Mouse (Mus musculus) layer of hippocampus, postnatal 25 days (tissue): ENCODE results near the gene Rprm. TPM values are rescaled to one million over a fixed set of nuclear protein-coding genes. Genes with fewer than 3 reads are reported as not detected.

Source experiments
- DNase-seq, 2 experiments: peaks; one replicate each; pipeline ENCODE4 v3.0.0; 2022; ENCODE audit warnings: mixed read lengths in 2 of 2, low spot score in 1 of 2; ENCODE audit errors: extremely low spot score in 1 of 2
- total RNA-seq, 2 experiments: library from RNA; stranded (reverse); gene quantifications; 2 replicates each; pipeline ENCODE4 v1.2.3; 2021

Rprm gene
- total RNA-seq = 10 to 100 TPM; 39.4 to 50.9 TPM

DNA sequence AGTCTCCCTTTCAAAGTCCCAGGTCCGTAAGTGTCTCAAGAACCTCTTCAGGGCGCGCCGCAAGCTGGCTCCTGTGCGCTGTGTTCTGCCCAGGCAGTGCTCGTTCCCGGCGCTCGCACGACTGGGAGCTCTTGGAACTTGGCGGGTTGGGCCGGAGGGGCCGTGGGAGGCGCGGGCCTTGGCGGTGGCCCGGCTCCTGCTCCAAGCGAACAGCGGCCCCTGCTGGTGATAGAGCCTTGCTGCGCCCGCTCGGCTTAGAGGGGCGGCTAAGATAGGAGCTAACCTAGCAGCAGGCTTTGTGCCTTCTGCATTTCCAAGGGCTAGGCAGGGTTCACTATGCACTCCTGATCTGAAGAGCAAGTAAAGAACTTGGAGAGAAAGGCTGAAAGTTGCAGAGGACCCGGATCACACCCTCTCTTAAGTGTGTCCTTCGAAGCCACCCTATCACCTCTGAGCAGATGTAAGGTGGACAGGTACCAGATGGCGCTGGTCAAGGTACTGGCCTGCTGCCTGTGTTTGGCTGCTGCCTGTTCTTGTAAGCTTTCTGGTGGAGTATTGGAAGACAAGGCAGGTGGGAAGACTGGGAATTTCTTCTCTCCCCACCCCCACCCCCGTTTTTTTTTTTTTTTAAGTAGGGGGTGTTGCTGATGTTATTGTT is at the start of gene Rprm:
Gene Rprm, minus strand, starts transcription at position 123 of the 658 bp plus-strand sequence.
- peak; percentile 96 to 98 for DNase-seq

DNA sequence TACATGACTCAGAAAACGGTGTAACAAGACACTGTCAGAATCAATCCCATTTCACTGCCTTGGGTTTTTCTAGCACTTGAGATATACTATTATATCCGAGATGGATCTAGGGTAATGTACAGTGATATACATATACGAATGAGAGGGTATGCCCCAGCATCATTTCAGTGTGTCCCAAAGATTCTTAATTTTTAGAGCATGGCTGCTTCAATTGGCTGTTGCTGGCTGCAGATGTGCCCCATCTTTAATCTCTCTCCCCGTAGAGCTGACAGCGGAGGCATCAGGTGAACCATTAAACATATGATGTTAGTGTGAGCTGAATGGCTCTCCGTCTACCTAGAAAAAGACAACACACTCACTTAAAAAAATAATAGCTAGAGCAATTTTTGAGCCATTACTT is 34.0 kb upstream of the Rprm start:
- DNase-seq = no peak

DNA sequence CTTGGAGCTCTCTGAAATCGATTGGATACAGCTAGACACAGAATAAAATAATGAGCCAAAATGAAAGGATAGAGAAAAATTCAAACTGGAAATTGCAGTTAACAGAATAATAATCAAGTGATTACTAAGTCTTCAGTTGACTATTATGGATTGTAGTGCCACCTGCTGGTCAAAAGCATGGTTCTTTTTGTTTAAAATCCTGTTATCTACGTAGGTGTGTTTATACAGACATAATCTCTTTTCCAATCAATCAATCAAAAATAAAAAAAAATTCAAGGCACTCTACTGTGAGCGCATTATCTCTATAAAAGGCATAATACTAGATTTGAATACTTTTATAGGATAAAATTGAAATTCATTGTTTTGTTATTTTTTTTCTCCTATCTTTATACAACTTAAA is 33.5 kb upstream of the Rprm start:
- DNase-seq = peak; percentile 9 to 67

DNA sequence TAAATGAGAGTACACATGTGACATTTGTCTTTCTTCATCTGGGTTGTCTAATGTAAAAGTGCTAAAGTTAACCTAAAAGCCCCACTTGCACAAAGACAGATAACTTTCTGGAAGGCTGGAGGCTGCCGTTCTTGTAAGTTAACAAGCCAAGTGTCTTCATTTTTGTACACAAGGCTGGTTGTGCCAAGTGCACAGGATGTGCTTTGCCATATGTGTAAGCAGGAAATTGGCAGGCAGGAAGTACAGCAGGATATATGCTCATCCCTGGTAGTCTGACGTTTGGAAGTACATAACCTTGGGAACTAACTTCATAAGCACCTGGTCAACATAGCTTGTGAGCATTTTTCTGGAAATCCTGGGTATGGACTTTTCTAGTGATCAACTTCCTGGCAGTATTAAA is 25.9 kb upstream of the Rprm start:
- DNase-seq = no peak

DNA sequence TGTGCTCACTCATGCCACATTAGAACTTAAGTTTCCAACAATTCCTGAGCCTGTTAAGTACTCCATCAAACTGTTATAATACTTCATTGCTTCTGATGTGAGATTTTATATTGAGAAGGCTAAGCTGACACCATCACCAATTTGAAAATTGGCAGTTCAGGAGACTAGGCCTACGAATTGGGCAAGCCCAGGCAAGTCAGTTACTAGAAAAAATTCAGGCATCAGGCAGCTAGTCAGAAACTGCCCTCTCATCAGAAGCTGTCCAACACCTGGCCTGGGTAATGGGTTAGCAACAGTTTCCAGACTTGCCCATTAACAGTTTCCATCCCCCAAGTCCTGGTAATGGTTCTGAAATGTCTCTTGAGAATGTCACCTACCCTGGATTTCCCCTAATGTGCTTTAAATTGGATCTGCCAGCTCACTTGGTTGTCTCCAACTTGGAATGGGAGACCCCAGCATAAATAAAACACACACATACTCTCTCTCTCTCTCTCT is 20.9 kb upstream of the Rprm start:
- no peak for DNase-seq

DNA sequence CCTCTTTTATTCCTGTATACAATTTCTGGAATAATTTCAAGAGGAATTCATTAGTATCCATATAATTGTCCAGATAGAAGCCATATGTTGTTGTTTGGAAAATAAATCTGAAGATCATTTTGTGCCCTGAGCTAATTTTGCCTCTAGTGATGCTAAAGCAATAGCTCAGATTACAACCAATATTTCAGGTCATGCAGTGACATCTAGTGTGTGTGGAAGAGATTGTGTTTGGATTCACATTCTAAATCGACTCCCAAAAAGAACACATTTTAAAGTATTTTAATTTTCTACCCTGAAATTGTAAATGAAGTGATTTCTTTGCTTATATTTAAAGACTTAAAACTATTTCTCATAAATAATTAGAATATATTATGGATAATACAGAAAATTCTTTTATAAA is 14.6 kb upstream of the Rprm start:
- no peak for DNase-seq

DNA sequence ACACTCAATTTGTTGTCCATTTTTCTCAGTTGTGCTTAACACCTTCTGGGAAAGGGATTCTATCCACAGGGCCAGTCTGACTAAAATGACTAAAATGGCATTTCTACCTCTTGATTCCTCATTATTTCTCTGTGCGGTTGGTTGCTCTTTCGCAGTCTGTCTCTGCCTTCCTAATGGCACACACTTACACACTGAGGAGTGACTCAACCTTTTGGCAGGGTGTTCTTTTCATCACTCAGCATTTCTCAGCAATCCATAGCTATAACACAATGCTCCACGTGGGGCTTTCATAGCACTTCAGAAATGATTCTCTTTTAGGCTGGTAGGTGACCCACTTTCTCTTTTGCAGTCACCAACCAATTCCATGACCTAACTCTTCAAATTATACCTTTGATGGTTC is 7.3 kb upstream of the Rprm start:
- no peak for DNase-seq

DNA sequence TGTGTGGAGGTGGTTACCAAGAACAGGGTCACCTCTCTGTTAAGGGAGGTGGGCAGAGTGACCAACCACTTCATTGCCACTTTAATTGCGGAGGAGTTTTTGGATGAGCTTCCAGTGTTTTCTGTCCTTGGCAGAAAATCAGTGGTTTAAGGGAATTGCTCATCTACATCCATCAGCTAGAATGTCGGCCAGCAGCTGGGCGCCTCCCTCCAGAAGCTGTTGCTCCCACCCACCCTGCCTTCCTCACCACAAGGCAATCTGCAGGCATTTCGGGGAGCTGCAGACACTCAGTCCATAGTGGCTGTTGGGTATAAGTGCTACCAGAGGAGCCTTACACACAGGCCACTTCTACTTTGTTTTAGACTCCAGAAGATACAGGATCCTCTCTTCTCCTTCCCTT is 902 bp upstream of the Rprm start:
- DNase-seq = peak in 1 of 2 experiments; percentile 13

DNA sequence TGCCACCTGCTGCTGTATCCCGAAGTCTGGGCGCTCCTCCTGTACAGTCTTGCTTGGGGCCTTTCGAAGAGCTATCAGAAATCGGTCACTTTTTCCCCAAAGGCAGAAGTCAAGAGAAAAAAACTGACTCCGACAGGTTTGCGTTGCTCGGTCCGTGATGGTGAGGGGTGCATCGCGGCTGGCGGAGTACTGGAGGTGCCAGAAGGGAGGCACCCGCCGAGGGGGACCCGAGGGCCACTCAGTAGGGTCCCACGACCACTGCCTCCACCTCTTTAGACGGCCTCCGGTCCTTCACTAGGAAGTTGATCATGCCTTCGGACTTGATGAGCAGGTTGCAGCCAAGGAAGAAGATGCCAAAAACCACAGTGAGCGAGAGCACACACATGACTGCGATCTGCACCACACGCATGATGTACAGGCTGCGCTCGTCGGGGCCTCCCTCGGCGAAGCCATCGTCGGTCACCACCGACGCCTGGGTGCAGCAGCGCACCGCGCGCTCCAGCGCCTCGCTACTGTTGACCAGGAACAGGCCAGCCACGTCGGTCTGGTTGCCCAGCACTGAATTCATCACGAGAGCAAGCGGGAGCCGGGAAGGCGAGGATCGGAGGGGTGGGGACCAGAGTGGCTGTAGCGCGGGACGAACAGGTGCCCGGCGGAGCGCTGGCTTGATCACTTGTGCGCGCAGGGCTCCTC is 469 bp downstream of the Rprm start:
- DNase-seq = peak in 1 of 2 experiments; percentile 17

DNA sequence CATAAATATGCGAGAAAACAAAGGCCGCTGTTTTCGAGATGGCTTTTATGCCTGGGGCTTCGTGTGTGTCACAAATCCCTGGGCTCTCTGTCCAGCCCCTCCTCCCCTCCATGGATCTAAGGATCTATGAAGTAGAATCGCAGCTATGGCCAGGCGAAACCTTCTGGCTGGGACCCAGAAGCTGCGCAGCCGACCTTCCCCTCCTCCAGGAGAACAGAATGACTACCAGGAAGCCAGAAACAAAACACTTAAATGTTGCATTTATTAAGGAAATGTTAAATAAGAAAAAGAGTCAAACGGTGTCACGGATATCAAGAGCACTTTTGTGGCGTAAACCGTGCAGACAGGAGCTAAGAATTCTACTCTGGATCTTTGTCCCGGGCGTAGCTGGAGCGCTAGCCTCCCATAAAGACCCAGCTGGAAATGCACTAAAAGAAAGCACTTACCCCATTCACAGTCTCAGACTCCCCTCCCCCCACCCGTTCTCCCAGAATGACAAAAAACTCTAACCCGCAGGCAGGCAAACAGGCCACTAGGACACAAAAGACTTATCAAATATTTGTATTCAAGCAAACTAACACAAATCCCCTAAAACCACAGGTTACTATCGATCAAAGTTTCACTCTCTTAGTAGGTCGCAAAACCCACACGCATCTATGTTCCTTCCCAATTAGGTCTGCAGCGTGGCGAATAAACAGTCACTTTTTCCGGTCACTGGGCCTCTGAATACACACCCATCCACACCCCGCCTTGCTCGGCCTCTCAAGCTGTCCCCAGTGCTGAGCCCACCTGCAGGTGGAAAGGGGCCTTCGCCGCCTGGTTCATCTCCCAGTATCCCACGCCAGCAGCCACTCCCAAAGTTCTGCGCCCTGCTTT is 1.3 kb downstream of the Rprm start:
- peak in 1 of 2 experiments; percentile 22 for DNase-seq

DNA sequence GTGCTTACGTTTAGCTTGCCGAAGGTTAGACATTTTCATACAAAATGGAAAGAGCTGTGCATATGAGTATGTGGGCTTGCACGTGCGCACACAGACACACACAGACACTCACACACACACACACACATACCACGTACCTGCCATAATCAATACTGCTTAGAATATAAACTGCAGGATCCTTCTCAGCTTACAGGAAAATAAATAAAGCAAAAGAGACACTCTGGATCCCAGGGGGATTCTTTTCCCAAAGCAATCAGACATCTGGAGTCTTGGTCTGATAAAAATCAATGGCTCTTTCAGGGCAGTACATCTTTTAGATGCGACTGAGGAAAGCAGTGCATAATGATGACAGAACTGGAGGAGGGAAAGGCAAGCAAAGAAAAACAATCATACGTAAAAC is 6.4 kb downstream of the Rprm start:
- no peak for DNase-seq

DNA sequence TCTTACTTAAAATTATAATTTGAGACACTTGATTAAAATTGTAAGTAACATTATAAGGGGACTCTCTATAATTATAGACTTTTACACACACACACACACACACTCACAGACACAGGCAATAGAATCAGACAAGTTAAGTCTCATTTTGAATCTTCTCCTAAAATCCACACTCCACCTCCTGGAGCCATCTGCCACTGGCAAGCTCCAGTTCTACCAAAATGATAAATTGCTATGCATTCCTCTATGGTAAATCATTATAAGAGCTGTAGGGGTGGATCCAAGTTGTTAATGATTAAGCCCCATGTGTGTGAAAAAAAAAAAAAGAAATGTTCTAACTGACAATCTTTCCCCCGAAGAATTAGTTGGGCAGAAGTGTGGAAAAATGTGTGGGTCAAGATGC is 13.8 kb downstream of the Rprm start:
- DNase-seq = no peak

DNA sequence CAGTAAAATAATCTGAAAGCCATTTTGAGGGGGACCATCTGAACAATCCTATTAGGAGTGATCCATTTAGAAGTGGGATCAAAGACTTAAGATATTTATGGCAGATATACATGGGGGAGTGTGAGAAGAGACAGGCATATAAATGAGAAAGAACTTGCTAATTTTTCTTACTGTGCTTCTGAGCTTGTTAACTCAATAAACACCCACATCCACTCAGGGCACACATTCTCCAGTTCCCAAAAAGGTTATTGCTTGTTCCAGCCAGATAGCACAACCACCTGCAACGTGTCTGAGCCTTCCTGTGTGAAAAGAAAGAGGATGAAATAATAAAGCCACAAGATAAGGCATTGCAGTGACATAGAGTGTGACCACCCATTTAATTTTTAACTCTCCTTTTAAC is 22.9 kb downstream of the Rprm start:
- DNase-seq = no peak

DNA sequence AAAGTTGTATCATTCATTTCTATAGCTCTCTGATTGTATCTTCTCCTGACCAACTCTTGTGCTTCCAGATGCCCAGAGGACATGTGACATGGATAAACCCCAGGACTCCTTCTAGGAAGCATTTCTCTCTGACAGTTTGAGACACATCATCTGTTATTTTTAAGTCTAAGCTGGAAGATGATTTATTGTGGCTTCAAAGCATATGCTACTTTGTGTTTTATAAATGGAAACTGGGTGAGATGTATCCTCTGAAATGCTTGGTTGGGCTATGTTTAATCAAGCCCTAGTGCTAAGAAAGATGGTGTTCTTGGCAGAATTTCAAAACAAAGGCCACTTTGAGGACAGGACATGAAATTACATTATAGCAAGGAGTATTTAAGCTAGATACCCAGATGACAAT is 24.3 kb downstream of the Rprm start:
- no peak for DNase-seq
